Mouse (Mus musculus): Measurements from ENCODE around the gene Nckap5. TPM values are rescaled to one million over a fixed set of nuclear protein-coding genes. Genes with fewer than 3 reads are reported as not detected.

The Nckap5 gene
- polyA plus RNA-seq, 1 experiment from 2014 or later: 24.7 TPM

- no peak for ATAC-seq (replicated peaks)
- Histone ChIP-seq H3K4me1 (0 out of 2 replicates have a peak, but pooled peaks cover 4% of the 10 kb centered on the region), H3K27me3 (no peaks in the 10 kb centered on the region), H3K9me3 (no peaks in the 10 kb centered on the region), H3K4me3 (no peak overlapping the region), H3K9ac (replicated peaks) (no peak overlapping the region), H3K36me3 (no peaks in the 10 kb centered on the region), H3K4me2 (replicated peaks) (no peak overlapping the region), H3K27ac (replicated peaks) (0 out of 2 replicates have a peak overlapping the region, but pooled peaks have one; percentile 11)
- WGBS: 77% methylated on average over 3 of the region's 3 CpGs
Measured at GRCm38 (mm10) chr1:126360111-126360510, 470.5 kb downstream of the Nckap5 start.

GRCm38 (mm10) chr1:126341806-126342205, 488.8 kb downstream of the Nckap5 start:
- Histone ChIP-seq H3K9me3 (no peaks in the 10 kb centered on the region), H3K4me1 (peaks cover 5% of the 10 kb centered on the region; the same call in 1 of the 2 replicates), H3K27me3 (no peaks in the 10 kb centered on the region), H3K4me3 (no peak overlapping the region), H3K27ac (replicated peaks) (0 out of 2 replicates have a peak overlapping the region, but pooled peaks have one; percentile 12), H3K4me2 (replicated peaks) (no peak overlapping the region), H3K9ac (replicated peaks) (no peak overlapping the region), H3K36me3 (no peaks in the 10 kb centered on the region)
- 49% methylated on average over 2 of the region's 2 CpGs for WGBS
- peak; percentile 82 for ATAC-seq (replicated peaks)

GRCm38 (mm10) chr1:126339250-126339649, 491.3 kb downstream of the Nckap5 start:
- Histone ChIP-seq H3K4me1 (peaks cover 5% of the 10 kb centered on the region; the same call in 1 of the 2 replicates), H3K36me3 (no peaks in the 10 kb centered on the region), H3K9ac (replicated peaks) (no peak overlapping the region), H3K4me3 (no peak overlapping the region), H3K4me2 (replicated peaks) (no peak overlapping the region), H3K27ac (replicated peaks) (no peak overlapping the region), H3K27me3 (no peaks in the 10 kb centered on the region), H3K9me3 (no peaks in the 10 kb centered on the region)
- ATAC-seq (replicated peaks): no peak
- 53% methylated on average over 3 of the region's 3 CpGs for WGBS

GRCm38 (mm10) chr1:126334202-126334601, 496.4 kb downstream of the Nckap5 start:
- 90% methylated on average over 4 of the region's 4 CpGs for WGBS
- Histone ChIP-seq H3K4me1 (0 out of 2 replicates have a peak, but pooled peaks cover 3% of the 10 kb centered on the region), H3K9me3 (no peaks in the 10 kb centered on the region), H3K9ac (replicated peaks) (no peak overlapping the region), H3K27me3 (no peaks in the 10 kb centered on the region), H3K4me3 (no peak overlapping the region), H3K4me2 (replicated peaks) (no peak overlapping the region), H3K36me3 (no peaks in the 10 kb centered on the region), H3K27ac (replicated peaks) (no peak overlapping the region)
- ATAC-seq (replicated peaks): no peak

- Histone ChIP-seq H3K27me3 (no peaks in the 10 kb centered on the region), H3K9me3 (no peaks in the 10 kb centered on the region), H3K9ac (replicated peaks) (no peak overlapping the region), H3K36me3 (no peaks in the 10 kb centered on the region), H3K4me1 (0 out of 2 replicates have a peak, but pooled peaks cover 3% of the 10 kb centered on the region), H3K27ac (replicated peaks) (no peak overlapping the region), H3K4me3 (no peak overlapping the region), H3K4me2 (replicated peaks) (no peak overlapping the region)
- ATAC-seq (replicated peaks): no peak
- WGBS: 66% methylated on average over 2 of the region's 2 CpGs
Measured at GRCm38 (mm10) chr1:126332026-126332425, 498.6 kb downstream of the Nckap5 start.

- Histone ChIP-seq H3K9ac (replicated peaks) (no peak overlapping the region), H3K36me3 (no peaks in the 10 kb centered on the region), H3K4me2 (replicated peaks) (no peak overlapping the region), H3K27me3 (no peaks in the 10 kb centered on the region), H3K27ac (replicated peaks) (no peak overlapping the region), H3K4me3 (no peak overlapping the region), H3K4me1 (0 out of 2 replicates have a peak, but pooled peaks cover 7% of the 10 kb centered on the region), H3K9me3 (no peaks in the 10 kb centered on the region)
- 87% methylated on average over 1 of the region's 1 CpGs for WGBS
- ATAC-seq (replicated peaks): no peak
Measured at GRCm38 (mm10) chr1:126320696-126321095, 509.9 kb downstream of the Nckap5 start.

GRCm38 (mm10) chr1:126317874-126318607, 512.6 kb downstream of the Nckap5 start:
- Histone ChIP-seq H3K9me3 (no peaks in the 10 kb centered on the region), H3K4me3 (no peak overlapping the region), H3K4me2 (replicated peaks) (no peak overlapping the region), H3K4me1 (0 out of 2 replicates have a peak, but pooled peaks cover 7% of the 10 kb centered on the region), H3K36me3 (no peaks in the 10 kb centered on the region), H3K27ac (replicated peaks) (no peak overlapping the region), H3K9ac (replicated peaks) (no peak overlapping the region), H3K27me3 (no peaks in the 10 kb centered on the region)
- no peak for ATAC-seq (replicated peaks)
- WGBS: 59% methylated on average over 11 of the region's 11 CpGs

- 0 out of 2 replicates have a peak, but pooled peaks cover 7% of the 10 kb centered on the region for H3K4me1 ChIP-seq
- WGBS: 66% methylated on average over 4 of the region's 4 CpGs
- no peak overlapping the region for H3K9ac ChIP-seq (replicated peaks)
- no peaks in the 10 kb centered on the region for H3K27me3 ChIP-seq
- no peak overlapping the region for H3K27ac ChIP-seq (replicated peaks)
- H3K4me3 ChIP-seq: no peak overlapping the region
- H3K9me3 ChIP-seq: no peaks in the 10 kb centered on the region
- no peak overlapping the region for H3K4me2 ChIP-seq (replicated peaks)
- ATAC-seq (replicated peaks): no peak
- H3K36me3 ChIP-seq: no peaks in the 10 kb centered on the region
Measured at GRCm38 (mm10) chr1:126317345-126317744, 513.3 kb downstream of the Nckap5 start.

- Histone ChIP-seq H3K4me3 (no peak overlapping the region), H3K9ac (replicated peaks) (no peak overlapping the region), H3K27ac (replicated peaks) (no peak overlapping the region), H3K9me3 (no peaks in the 10 kb centered on the region), H3K4me1 (0 out of 2 replicates have a peak, but pooled peaks cover 7% of the 10 kb centered on the region), H3K27me3 (no peaks in the 10 kb centered on the region), H3K4me2 (replicated peaks) (no peak overlapping the region), H3K36me3 (no peaks in the 10 kb centered on the region)
- ATAC-seq (replicated peaks): no peak
- 69% methylated on average over 2 of the region's 2 CpGs for WGBS
Measured at GRCm38 (mm10) chr1:126316866-126317265, 513.7 kb downstream of the Nckap5 start.

- no peak overlapping the region for H3K27ac ChIP-seq (replicated peaks)
- no peak for ATAC-seq (replicated peaks)
- H3K4me2 ChIP-seq (replicated peaks): no peak overlapping the region
- 92% methylated on average over 2 of the region's 2 CpGs for WGBS
- no peak overlapping the region for H3K4me3 ChIP-seq
- H3K4me1 ChIP-seq: no peaks in the 10 kb centered on the region
- no peaks in the 10 kb centered on the region for H3K9me3 ChIP-seq
- H3K9ac ChIP-seq (replicated peaks): no peak overlapping the region
- H3K27me3 ChIP-seq: no peaks in the 10 kb centered on the region
- H3K36me3 ChIP-seq: no peaks in the 10 kb centered on the region
Measured at GRCm38 (mm10) chr1:126301129-126301528, 529.5 kb downstream of the Nckap5 start.

GRCm38 (mm10) chr1:126264931-126265330, 565.7 kb downstream of the Nckap5 start:
- no peak overlapping the region for H3K4me2 ChIP-seq (replicated peaks)
- no peaks in the 10 kb centered on the region for H3K36me3 ChIP-seq
- H3K9me3 ChIP-seq: no peaks in the 10 kb centered on the region
- H3K27ac ChIP-seq (replicated peaks): no peak overlapping the region
- H3K4me1 ChIP-seq: no peaks in the 10 kb centered on the region
- no peak for ATAC-seq (replicated peaks)
- WGBS: 72% methylated on average over 5 of the region's 5 CpGs
- no peak overlapping the region for H3K4me3 ChIP-seq
- H3K9ac ChIP-seq (replicated peaks): no peak overlapping the region
- no peaks in the 10 kb centered on the region for H3K27me3 ChIP-seq

GRCm38 (mm10) chr1:126254364-126254763, 576.2 kb downstream of the Nckap5 start:
- Histone ChIP-seq H3K27ac (replicated peaks) (no peak overlapping the region), H3K9me3 (no peaks in the 10 kb centered on the region), H3K4me1 (no peaks in the 10 kb centered on the region), H3K4me2 (replicated peaks) (no peak overlapping the region), H3K4me3 (no peak overlapping the region), H3K36me3 (0 out of 2 replicates have a peak, but pooled peaks cover 4% of the 10 kb centered on the region), H3K9ac (replicated peaks) (no peak overlapping the region), H3K27me3 (no peaks in the 10 kb centered on the region)
- ATAC-seq (replicated peaks): no peak
- WGBS: 72% methylated on average over 5 of the region's 5 CpGs
